14 mouse cellular contexts compared by ENCODE assay signal in the genomic region with DNA sequence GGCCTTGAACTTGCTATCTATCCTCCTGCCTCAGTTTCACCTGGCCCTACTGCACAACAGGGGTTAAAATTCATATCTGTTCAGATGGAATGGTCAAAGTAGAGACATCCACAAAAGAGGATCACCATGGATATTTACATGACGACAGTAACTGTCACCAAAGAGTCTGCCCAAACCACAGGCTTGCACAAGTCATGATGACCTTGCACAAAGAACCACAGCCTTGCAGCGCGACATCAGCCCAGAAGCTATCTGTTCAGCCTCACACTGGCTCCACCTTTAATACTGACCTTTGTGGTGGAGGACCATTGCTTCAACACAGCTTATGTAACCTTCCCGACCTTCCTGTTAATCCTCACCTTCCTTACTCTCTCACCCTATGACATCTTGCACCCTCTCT. TPM values are rescaled to one million over a fixed set of nuclear protein-coding genes. Genes with fewer than 3 reads are reported as not detected.
DNase-seq lines count a peak whose midpoint lies in the region; ATAC-seq lines count a peak whose summit lies in the region.
"Had no signal": no experiment of that assay in that cellular context is flagged by ENCODE, and none has a peak within 500 bp of the region (broad histone marks: within the 10 kb centered on the region; RNA-seq: fewer than 3 reads in every experiment).

No protein-coding gene starts in this region.

- intact Hi-C loops in left cerebral cortex, postnatal 14 days (cut with DNase I), result no loop called here

- peak; percentile 39; the same call in 1 of the 2 replicates for ATAC-seq in liver, embryonic 16.5 days (ENCODE audit: low read depth)
- ATAC-seq in forebrain, embryonic 14.5 days, result no peak
- ATAC-seq: forebrain, postnatal 0 days had no signal

- H3K9me3 ChIP-seq in liver, embryonic 16.5 days (replicated peaks; ENCODE audit: control insufficient read depth, low read length), result no peaks in the 10 kb centered on the region
- no peaks in the 10 kb centered on the region for H3K9me3 ChIP-seq in forebrain, embryonic 14.5 days (replicated peaks; ENCODE audit: control insufficient read depth, low read length)
- H3K9me3 ChIP-seq: heart, embryonic 15.5 days; hindbrain, embryonic 15.5 days; neural tube, embryonic 13.5 days had no signal

- no peak overlapping the region for H3K4me2 ChIP-seq in liver, embryonic 16.5 days (ENCODE audit: low read depth, low read length)
- no peak overlapping the region for H3K4me2 ChIP-seq in forebrain, embryonic 14.5 days (ENCODE audit: low read length)
- H3K4me2 ChIP-seq: heart, embryonic 15.5 days; hindbrain, embryonic 15.5 days; neural tube, embryonic 13.5 days had no signal

- WGBS in liver, embryonic 16.5 days (ENCODE audit: insufficient replicate concordance), result 5% methylated on average over 4 of the region's 4 CpGs
- 85% methylated on average over 4 of the region's 4 CpGs for WGBS in forebrain, embryonic 14.5 days

- 0 out of 2 replicates have a peak overlapping the region, but pooled peaks have one; percentile 24 for H3K27ac ChIP-seq in liver, embryonic 16.5 days (ENCODE audit: low read length)
- H3K27ac ChIP-seq in forebrain, embryonic 14.5 days (ENCODE audit: low read depth, low read length), result no peak overlapping the region
- H3K27ac ChIP-seq: heart, embryonic 15.5 days; hindbrain, embryonic 15.5 days; neural tube, embryonic 13.5 days had no signal

- no peak overlapping the region for H3K9ac ChIP-seq in liver, embryonic 16.5 days (ENCODE audit: low read depth, low read length)
- H3K9ac ChIP-seq in forebrain, embryonic 14.5 days (ENCODE audit: low read length), result no peak overlapping the region
- H3K9ac ChIP-seq: forebrain, postnatal 0 days; heart, embryonic 15.5 days; hindbrain, embryonic 15.5 days; neural tube, embryonic 13.5 days had no signal

- peak; percentile 38 for DNase-seq in adrenal gland, postnatal 10 days
- peak; percentile 73 for DNase-seq in c-Kit-positive CD71-negative TER-119-negative erythroid progenitor cells, embryonic 14.5 days (ENCODE audit: low read depth)
- peak; percentile 82 to 89 for DNase-seq in monocyte, adult 2 months (ENCODE audit: low read depth in 1 of 2, low spot score in 2 of 2)
- no peak for DNase-seq in layer of hippocampus, postnatal 36 days
- DNase-seq in forebrain, embryonic 14.5 days (ENCODE audit: low spot score), result no peak
- no peak for DNase-seq in left cerebral cortex, postnatal 14 days (ENCODE audit: low spot score in 2 of 2)
- DNase-seq: gastrocnemius, postnatal 25 days; midbrain, embryonic 14.5 days; thymus, adult 18-20 months had no signal

- no peak overlapping the region for H3K4me3 ChIP-seq in liver, embryonic 16.5 days (ENCODE audit: low read depth, low read length)
- H3K4me3 ChIP-seq in forebrain, embryonic 14.5 days (ENCODE audit: low read depth, low read length), result no peak overlapping the region
- H3K4me3 ChIP-seq: heart, embryonic 15.5 days; hindbrain, embryonic 15.5 days; neural tube, embryonic 13.5 days had no signal

- no peaks in the 10 kb centered on the region for H3K4me1 ChIP-seq in liver, embryonic 16.5 days (ENCODE audit: control insufficient read depth, low read depth, low read length)
- no peaks in the 10 kb centered on the region for H3K4me1 ChIP-seq in forebrain, embryonic 14.5 days (ENCODE audit: control insufficient read depth, insufficient read depth, low read length)
- H3K4me1 ChIP-seq: heart, embryonic 15.5 days; hindbrain, embryonic 15.5 days had no signal

- H3K27me3 ChIP-seq in liver, embryonic 16.5 days (ENCODE audit: control insufficient read depth, insufficient read depth, low read depth, low read length), result no peaks in the 10 kb centered on the region
- no peaks in the 10 kb centered on the region for H3K27me3 ChIP-seq in forebrain, embryonic 14.5 days (replicated peaks; ENCODE audit: control insufficient read depth, insufficient read depth, low read length)
- H3K27me3 ChIP-seq: heart, embryonic 15.5 days; hindbrain, embryonic 15.5 days had no signal

- H3K36me3 ChIP-seq in liver, embryonic 16.5 days (ENCODE audit: control insufficient read depth, insufficient read depth), result no peaks in the 10 kb centered on the region
- no peaks in the 10 kb centered on the region for H3K36me3 ChIP-seq in forebrain, embryonic 14.5 days (ENCODE audit: control insufficient read depth, insufficient read depth, low read length)
- H3K36me3 ChIP-seq: heart, embryonic 15.5 days; hindbrain, embryonic 15.5 days; neural tube, embryonic 13.5 days had no signal

RNA-seq across cellular contexts. Expression of a gene that starts 17.7 kb away (rescaled TPM):
- 1 to 10 TPM; 1.3 to 1.5 TPM for total RNA-seq in adrenal gland, postnatal 10 days (2021)
- 5.9 and 6.2 TPM in 2 replicates for polyA plus RNA-seq in liver, embryonic 16.5 days (2015; fragmentation: Nextera tagmentation; extraction: Ambion mirVana)
- total RNA-seq in layer of hippocampus, postnatal 36 days (2021), result under 1 TPM; 0.40 to 0.56 TPM
- polyA plus RNA-seq in forebrain, embryonic 14.5 days (2014; fragmentation: Nextera tagmentation; extraction: Ambion mirVana), result 0.73 and 1.0 TPM in 2 replicates
- total RNA-seq in left cerebral cortex, postnatal 14 days (2021), result under 1 TPM; 0.51 to 0.68 TPM

RNA-seq across cellular contexts. Expression of a gene that starts 26.6 kb away (rescaled TPM):
- total RNA-seq in adrenal gland, postnatal 10 days (2021), result 1 to 10 TPM in 1 of 2 experiments, under 1 TPM in 1; 0.63 to 1.6 TPM
- 1.5 and 1.9 TPM in 2 replicates for polyA plus RNA-seq in liver, embryonic 16.5 days (2015; fragmentation: Nextera tagmentation; extraction: Ambion mirVana)
- not detected for total RNA-seq in layer of hippocampus, postnatal 36 days (2021)
- 0.07 TPM in 1 of 2 replicates, not detected in the other for polyA plus RNA-seq in forebrain, embryonic 14.5 days (2014; fragmentation: Nextera tagmentation; extraction: Ambion mirVana)
- total RNA-seq in left cerebral cortex, postnatal 14 days (2021), result not detected
- total RNA-seq: forebrain, postnatal 0 days had no signal
- polyA plus RNA-seq: forebrain, postnatal 0 days had no signal

RNA-seq across cellular contexts. Expression of a gene that starts 56.6 kb away (rescaled TPM):
- 10 to 100 TPM; 26.2 to 27.9 TPM for total RNA-seq in adrenal gland, postnatal 10 days (2021)
- polyA plus RNA-seq in liver, embryonic 16.5 days (2015; fragmentation: Nextera tagmentation; extraction: Ambion mirVana), result 19.5 and 20.2 TPM in 2 replicates
- total RNA-seq in layer of hippocampus, postnatal 36 days (2021), result 1 to 10 TPM; 3.6 to 5.1 TPM
- polyA plus RNA-seq in forebrain, embryonic 14.5 days (2014; fragmentation: Nextera tagmentation; extraction: Ambion mirVana), result 4.4 and 5.4 TPM in 2 replicates
- total RNA-seq in left cerebral cortex, postnatal 14 days (2021), result 1 to 10 TPM; 4.0 to 4.6 TPM

Comparison
In these comparisons a context has a peak if more than half of its experiments do, and no peak if none do; other contexts are left out.
1. DNase-seq: peak in adrenal gland, postnatal 10 days (single experiment), c-Kit-positive CD71-negative TER-119-negative erythroid progenitor cells, embryonic 14.5 days (single experiment) and monocyte, adult 2 months (2 of 2); none in layer of hippocampus, postnatal 36 days (0 of 2), forebrain, embryonic 14.5 days (single experiment) and left cerebral cortex, postnatal 14 days (0 of 2).
2. RNA of a gene that starts 56.6 kb away (total RNA-seq): 26.2 to 27.9 TPM in adrenal gland, postnatal 10 days; 3.6 to 5.1 TPM in layer of hippocampus, postnatal 36 days and 4.0 to 4.6 TPM in left cerebral cortex, postnatal 14 days; every median in the first group is over 4 times any median in the second.